Mouse (Mus musculus): ENCODE measurements around the gene Prss42. TPM values are rescaled to one million over a fixed set of nuclear protein-coding genes. Genes with fewer than 3 reads are reported as not detected.
A peak's percentile ranks its signal among the peaks of the same experiment; 100 is the strongest.

Prss42 gene
- polyA plus RNA-seq (2014; fragmentation: Nextera tagmentation; extraction: Ambion mirVana): not detected in 2 replicates

DNA sequence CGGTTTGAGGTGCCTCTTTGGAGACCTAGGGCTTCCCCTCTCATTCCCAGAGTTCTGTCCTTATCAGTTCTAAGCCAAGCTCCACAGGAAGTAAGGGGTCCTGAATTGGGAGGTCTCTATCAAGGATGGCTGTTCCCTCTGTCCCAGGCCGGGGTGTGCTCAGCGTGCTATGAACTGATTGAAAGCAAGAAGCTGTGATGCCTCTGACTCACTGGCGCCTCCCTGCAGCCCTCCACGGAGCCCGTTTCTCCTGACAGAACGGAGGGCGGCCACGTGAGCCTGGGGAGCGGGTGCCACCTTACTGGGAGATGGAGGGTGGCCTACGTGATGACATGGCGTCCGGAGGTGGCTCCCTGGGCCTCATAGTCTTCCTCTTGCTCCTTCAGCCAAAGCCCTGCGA is at the start of gene Prss42:
Gene Prss42 (plus strand): TSS at position 301 of the 400 bp plus-strand sequence.
- H3K4me3 ChIP-seq (ENCODE audit: control insufficient read depth in 1 of 2, insufficient read depth in 1 of 2, low read depth in 1 of 2, low read length in 2 of 2): no peak within 1 kb of the TSS
- H3K27me3 ChIP-seq (ENCODE audit: control insufficient read depth, insufficient read depth, low read length): no peaks in the 10 kb centered on the region
- H3K27ac ChIP-seq (replicated peaks in 1 of 2; ENCODE audit: control insufficient read depth in 1 of 2, insufficient read depth in 1 of 2, low read depth in 2 of 2, low read length in 2 of 2): no peak within 1 kb of the TSS
- ATAC-seq (ENCODE audit: insufficient number of reproducible peaks, insufficient read depth, low FRiP score, low read depth): no peak
- H3K9me3 ChIP-seq (ENCODE audit: control insufficient read depth, low read length): no peaks in the 10 kb centered on the region
- H3K4me2 ChIP-seq (ENCODE audit: low read length): no peak within 1 kb of the TSS
- no peak within 1 kb of the TSS for H3K9ac ChIP-seq (ENCODE audit: low read length)
- no peaks in the 10 kb centered on the region for H3K4me1 ChIP-seq (ENCODE audit: control insufficient read depth in 2 of 2, insufficient read depth in 2 of 2, low read length in 2 of 2)
- H3K36me3 ChIP-seq (ENCODE audit: control insufficient read depth, insufficient read depth, low read length): no peaks in the 10 kb centered on the region
- 85% methylated on average over 14 of the region's 14 CpGs for WGBS

DNA sequence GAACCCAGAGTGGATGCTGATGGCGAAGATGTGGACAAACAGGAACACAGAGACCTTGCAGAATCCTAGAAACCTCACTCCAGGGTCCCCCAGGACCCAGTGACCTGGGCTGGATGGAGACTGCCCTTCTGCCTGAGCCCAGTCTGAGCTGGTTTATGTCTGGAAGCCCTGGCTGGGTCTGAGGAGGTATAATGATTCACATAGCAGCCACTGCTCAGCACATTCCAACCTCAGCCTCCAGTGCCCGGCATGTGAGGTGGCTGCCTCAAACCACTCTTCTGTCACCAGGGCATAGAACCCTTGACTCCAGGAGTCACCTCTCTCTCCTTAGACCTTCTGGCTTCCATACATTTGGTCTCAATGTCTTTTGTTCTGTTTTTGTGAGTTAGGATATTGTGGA is 49.5 kb upstream of the Prss42 start:
- peaks cover 37 to 46% of the 10 kb centered on the region in 2 experiments for H3K4me1 ChIP-seq (ENCODE audit: control insufficient read depth in 2 of 2, insufficient read depth in 2 of 2, low read length in 2 of 2)
- H3K9ac ChIP-seq (ENCODE audit: low read length): no peak overlapping the region
- no peaks in the 10 kb centered on the region for H3K36me3 ChIP-seq (ENCODE audit: control insufficient read depth, insufficient read depth, low read length)
- 0 out of 4 replicates have a peak overlapping the region, but pooled peaks of 1 of the 2 experiments have one; percentile 11 for H3K27ac ChIP-seq (replicated peaks in 1 of 2; ENCODE audit: control insufficient read depth in 1 of 2, insufficient read depth in 1 of 2, low read depth in 2 of 2, low read length in 2 of 2)
- H3K4me2 ChIP-seq (ENCODE audit: low read length): no peak overlapping the region
- H3K4me3 ChIP-seq (ENCODE audit: control insufficient read depth in 1 of 2, insufficient read depth in 1 of 2, low read depth in 1 of 2, low read length in 2 of 2): no peak overlapping the region
- H3K9me3 ChIP-seq (ENCODE audit: control insufficient read depth, low read length): no peaks in the 10 kb centered on the region
- ATAC-seq (ENCODE audit: insufficient number of reproducible peaks, insufficient read depth, low FRiP score, low read depth): no peak
- WGBS: 47% methylated on average over 2 of the region's 2 CpGs
- H3K27me3 ChIP-seq (ENCODE audit: control insufficient read depth, insufficient read depth, low read length): peaks cover 10% of the 10 kb centered on the region; the same call in 1 of the 2 replicates

DNA sequence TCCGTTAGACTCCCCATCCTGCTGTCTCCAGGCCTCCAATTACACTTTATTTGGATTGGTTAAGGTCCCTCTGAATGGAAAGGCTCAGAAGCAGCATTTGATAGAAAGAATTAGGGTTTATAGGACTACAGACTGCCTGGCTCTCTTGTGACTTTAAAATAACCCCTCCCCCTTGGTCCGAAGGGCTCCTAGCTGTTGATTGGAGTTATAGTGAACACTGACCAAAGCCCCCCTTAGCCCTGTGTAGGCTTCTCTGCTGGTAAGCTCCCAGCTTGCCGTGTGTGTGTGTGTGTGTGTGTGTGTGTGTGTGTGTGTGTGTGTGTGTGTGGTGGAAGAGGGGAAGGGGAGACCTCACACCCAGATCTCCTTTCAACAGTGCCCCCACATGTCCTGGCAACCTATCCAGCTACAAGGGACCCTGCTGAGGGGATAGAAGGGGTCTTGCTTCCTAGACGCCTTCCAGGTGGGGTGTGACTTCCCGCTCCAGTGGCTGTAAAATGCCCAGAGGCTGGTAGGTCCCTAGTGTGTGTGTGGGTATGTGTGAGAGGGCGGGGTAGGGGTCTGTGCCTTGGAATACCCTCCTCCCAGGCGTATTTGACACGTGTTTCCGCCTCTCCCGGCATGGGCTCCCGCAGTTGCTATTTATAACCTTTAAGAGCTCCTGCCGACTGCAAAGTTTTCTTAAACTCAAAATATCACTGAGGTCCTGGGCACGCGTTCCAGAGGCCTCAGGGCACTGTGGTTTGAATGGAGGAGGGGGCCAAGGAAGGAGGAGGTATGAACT is 47.4 kb upstream of the Prss42 start:
- Histone ChIP-seq H3K4me1 (ENCODE audit: control insufficient read depth in 2 of 2, insufficient read depth in 2 of 2, low read length in 2 of 2) (peaks cover 37 to 52% of the 10 kb centered on the region in 2 experiments), H3K27me3 (ENCODE audit: control insufficient read depth, insufficient read depth, low read length) (no peaks in the 10 kb centered on the region), H3K4me2 (ENCODE audit: low read length) (peak overlapping the region; percentile 33)

DNA sequence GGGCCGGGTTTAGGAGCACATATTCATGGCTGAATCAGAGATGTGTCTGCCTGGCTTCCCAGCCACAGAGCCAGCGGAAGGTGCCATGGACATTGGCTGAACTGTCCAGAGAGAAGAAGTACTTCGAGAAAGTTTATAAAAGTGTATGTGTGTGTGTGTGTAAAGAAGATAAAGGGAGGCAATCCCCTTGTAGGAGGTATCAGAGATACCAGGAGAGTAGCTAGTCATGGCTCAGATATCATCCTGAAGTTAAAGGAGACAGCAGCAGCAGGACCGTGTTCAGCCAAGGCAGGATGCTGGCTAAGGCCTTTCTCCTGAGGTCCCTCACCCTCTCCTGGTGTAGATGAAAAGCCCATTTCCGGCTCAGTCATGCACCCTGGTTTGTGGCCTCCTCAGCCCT is 46.6 kb upstream of the Prss42 start:
- H3K27ac ChIP-seq (replicated peaks in 1 of 2; ENCODE audit: control insufficient read depth in 1 of 2, insufficient read depth in 1 of 2, low read depth in 2 of 2, low read length in 2 of 2): peak overlapping the region; percentile 81 to 82
- H3K9ac ChIP-seq (ENCODE audit: low read length): peak overlapping the region; percentile 27; the same call in 1 of the 2 replicates
- no peaks in the 10 kb centered on the region for H3K9me3 ChIP-seq (ENCODE audit: control insufficient read depth, low read length)
- ATAC-seq (ENCODE audit: insufficient number of reproducible peaks, insufficient read depth, low FRiP score, low read depth): no peak
- 51% methylated on average over 5 of the region's 5 CpGs for WGBS
- no peaks in the 10 kb centered on the region for H3K36me3 ChIP-seq (ENCODE audit: control insufficient read depth, insufficient read depth, low read length)
- peaks cover 33 to 44% of the 10 kb centered on the region in 2 experiments for H3K4me1 ChIP-seq (ENCODE audit: control insufficient read depth in 2 of 2, insufficient read depth in 2 of 2, low read length in 2 of 2)
- H3K4me3 ChIP-seq (ENCODE audit: control insufficient read depth in 1 of 2, insufficient read depth in 1 of 2, low read depth in 1 of 2, low read length in 2 of 2): no peak overlapping the region
- no peaks in the 10 kb centered on the region for H3K27me3 ChIP-seq (ENCODE audit: control insufficient read depth, insufficient read depth, low read length)
- H3K4me2 ChIP-seq (ENCODE audit: low read length): peak overlapping the region; percentile 33

More for the DNA sequence above, 47.4 kb upstream of the Prss42 start:
- 10% methylated on average over 14 of the region's 14 CpGs for WGBS
- H3K27ac ChIP-seq (replicated peaks in 1 of 2; ENCODE audit: control insufficient read depth in 1 of 2, insufficient read depth in 1 of 2, low read depth in 2 of 2, low read length in 2 of 2): peak overlapping the region; percentile 81 to 82
- no peak overlapping the region for H3K4me3 ChIP-seq (ENCODE audit: control insufficient read depth in 1 of 2, insufficient read depth in 1 of 2, low read depth in 1 of 2, low read length in 2 of 2)
- no peaks in the 10 kb centered on the region for H3K36me3 ChIP-seq (ENCODE audit: control insufficient read depth, insufficient read depth, low read length)
- H3K9ac ChIP-seq (ENCODE audit: low read length): peak overlapping the region; percentile 27
- no peaks in the 10 kb centered on the region for H3K9me3 ChIP-seq (ENCODE audit: control insufficient read depth, low read length)
- ATAC-seq (ENCODE audit: insufficient number of reproducible peaks, insufficient read depth, low FRiP score, low read depth): peak; percentile 55; the same call in 1 of the 2 replicates

DNA sequence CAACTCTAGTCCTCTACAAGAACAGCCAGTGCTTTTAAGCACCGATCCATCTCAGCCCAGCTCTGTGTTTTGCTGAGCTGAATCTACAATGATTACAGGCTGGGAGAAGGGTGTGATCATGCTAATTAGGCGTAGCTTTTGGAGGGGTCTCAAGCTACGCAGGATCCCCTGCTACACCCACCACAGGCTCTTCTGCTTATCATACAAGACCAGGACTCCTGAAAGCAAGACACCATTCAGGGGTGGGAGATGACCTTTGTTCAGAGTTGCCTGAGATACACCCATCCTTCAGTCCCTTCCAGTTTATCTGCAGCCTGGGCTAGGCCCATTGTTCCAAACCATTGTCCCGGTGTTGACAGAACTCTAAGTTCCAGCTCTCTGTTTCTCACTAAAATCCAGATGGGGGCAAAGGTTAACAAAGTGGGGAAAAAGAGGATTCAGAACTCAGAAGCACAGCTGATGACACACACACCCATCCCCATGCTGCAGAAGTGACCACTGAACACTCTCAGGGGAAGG is 45.0 kb upstream of the Prss42 start:
- no peaks in the 10 kb centered on the region for H3K36me3 ChIP-seq (ENCODE audit: control insufficient read depth, insufficient read depth, low read length)
- H3K9ac ChIP-seq (ENCODE audit: low read length): no peak overlapping the region
- ATAC-seq (ENCODE audit: insufficient number of reproducible peaks, insufficient read depth, low FRiP score, low read depth): no peak
- no peaks in the 10 kb centered on the region for H3K27me3 ChIP-seq (ENCODE audit: control insufficient read depth, insufficient read depth, low read length)
- WGBS: 79% methylated on average over 4 of the region's 4 CpGs
- no peak overlapping the region for H3K4me3 ChIP-seq (ENCODE audit: control insufficient read depth in 1 of 2, insufficient read depth in 1 of 2, low read depth in 1 of 2, low read length in 2 of 2)
- H3K4me2 ChIP-seq (ENCODE audit: low read length): no peak overlapping the region
- no peaks in the 10 kb centered on the region for H3K9me3 ChIP-seq (ENCODE audit: control insufficient read depth, low read length)
- no peak overlapping the region for H3K27ac ChIP-seq (replicated peaks in 1 of 2; ENCODE audit: control insufficient read depth in 1 of 2, insufficient read depth in 1 of 2, low read depth in 2 of 2, low read length in 2 of 2)
- H3K4me1 ChIP-seq (ENCODE audit: control insufficient read depth in 2 of 2, insufficient read depth in 2 of 2, low read length in 2 of 2): peaks cover 28 to 41% of the 10 kb centered on the region in 2 experiments

DNA sequence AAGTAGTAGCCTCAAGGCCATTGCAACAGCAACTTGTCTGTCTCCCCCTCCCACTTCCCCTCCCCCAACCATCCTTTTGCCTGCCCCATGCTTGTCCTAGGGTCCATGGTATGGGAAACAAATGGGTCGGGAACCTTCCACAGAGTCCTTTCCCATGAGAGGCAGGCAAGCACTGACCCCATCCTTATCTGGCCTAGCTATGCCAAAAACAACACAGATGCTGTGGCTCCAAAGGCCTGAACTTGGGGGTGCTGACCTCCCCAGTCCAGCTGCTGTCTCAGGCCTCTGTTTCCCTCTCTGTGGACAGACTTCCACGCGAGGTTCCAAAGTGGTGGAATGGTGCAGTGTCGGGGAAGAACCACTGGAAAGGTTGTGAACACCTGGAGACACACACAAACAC is 44.2 kb upstream of the Prss42 start:
- Histone ChIP-seq H3K4me2 (ENCODE audit: low read length) (no peak overlapping the region), H3K9ac (ENCODE audit: low read length) (no peak overlapping the region), H3K27me3 (ENCODE audit: control insufficient read depth, insufficient read depth, low read length) (no peaks in the 10 kb centered on the region), H3K4me3 (ENCODE audit: control insufficient read depth in 1 of 2, insufficient read depth in 1 of 2, low read depth in 1 of 2, low read length in 2 of 2) (no peak overlapping the region), H3K27ac (replicated peaks in 1 of 2; ENCODE audit: control insufficient read depth in 1 of 2, insufficient read depth in 1 of 2, low read depth in 2 of 2, low read length in 2 of 2) (no peak overlapping the region), H3K36me3 (ENCODE audit: control insufficient read depth, insufficient read depth, low read length) (no peaks in the 10 kb centered on the region), H3K9me3 (ENCODE audit: control insufficient read depth, low read length) (no peaks in the 10 kb centered on the region), H3K4me1 (ENCODE audit: control insufficient read depth in 2 of 2, insufficient read depth in 2 of 2, low read length in 2 of 2) (peaks cover 28 to 38% of the 10 kb centered on the region in 2 experiments)
- WGBS: 67% methylated on average over 4 of the region's 4 CpGs
- no peak for ATAC-seq (ENCODE audit: insufficient number of reproducible peaks, insufficient read depth, low FRiP score, low read depth)

DNA sequence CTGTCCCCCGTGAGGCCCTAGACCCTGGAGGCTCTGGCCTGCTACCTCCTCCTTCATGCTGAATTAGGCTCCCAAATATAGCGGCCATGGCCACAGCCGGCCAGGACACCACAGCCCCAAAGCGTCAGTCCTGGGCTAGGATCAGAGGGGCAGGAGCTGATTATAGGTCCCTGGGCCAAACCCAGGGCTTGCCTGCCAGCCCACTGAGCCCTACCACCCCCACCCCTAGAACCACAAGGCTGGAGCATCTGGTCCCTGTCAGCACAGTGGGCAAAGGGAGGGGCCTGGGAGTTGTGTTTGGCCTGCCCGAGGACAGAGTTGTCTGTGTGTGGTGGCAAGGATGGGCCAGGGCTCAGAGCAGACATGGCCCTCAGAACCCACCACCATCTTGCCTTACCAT is 40.1 kb upstream of the Prss42 start:
- Histone ChIP-seq H3K4me2 (ENCODE audit: low read length) (no peak overlapping the region), H3K9ac (ENCODE audit: low read length) (no peak overlapping the region), H3K4me1 (ENCODE audit: control insufficient read depth in 2 of 2, insufficient read depth in 2 of 2, low read length in 2 of 2) (peaks cover 16 to 26% of the 10 kb centered on the region in 2 experiments), H3K9me3 (ENCODE audit: control insufficient read depth, low read length) (no peaks in the 10 kb centered on the region), H3K27me3 (ENCODE audit: control insufficient read depth, insufficient read depth, low read length) (no peaks in the 10 kb centered on the region), H3K36me3 (ENCODE audit: control insufficient read depth, insufficient read depth, low read length) (no peaks in the 10 kb centered on the region), H3K4me3 (ENCODE audit: control insufficient read depth in 1 of 2, insufficient read depth in 1 of 2, low read depth in 1 of 2, low read length in 2 of 2) (no peak overlapping the region), H3K27ac (replicated peaks in 1 of 2; ENCODE audit: control insufficient read depth in 1 of 2, insufficient read depth in 1 of 2, low read depth in 2 of 2, low read length in 2 of 2) (no peak overlapping the region)
- WGBS: 62% methylated on average over 5 of the region's 5 CpGs
- no peak for ATAC-seq (ENCODE audit: insufficient number of reproducible peaks, insufficient read depth, low FRiP score, low read depth)

All from heart, embryonic 14.5 days (tissue).